Mouse (Mus musculus): ENCODE data around the gene Prkch. TPM values are rescaled to one million over a fixed set of nuclear protein-coding genes. Genes with fewer than 3 reads are reported as not detected.

The Prkch gene
- polyA plus RNA-seq, 1 experiment from 2014 or later: 14.3 TPM

GRCm38 (mm10) chr12:73727046-73727445 is 142.4 kb downstream of the Prkch start:
- Histone ChIP-seq H3K9me3 (peaks cover 7% of the 10 kb centered on the region; the same call in 1 of the 2 replicates), H3K4me1 (peaks cover 9% of the 10 kb centered on the region), H3K27me3 (replicated peaks) (peaks cover 68% of the 10 kb centered on the region), H3K27ac (no peak overlapping the region), H3K9ac (no peak overlapping the region), H3K36me3 (no peaks in the 10 kb centered on the region), H3K4me3 (no peak overlapping the region), H3K4me2 (replicated peaks) (no peak overlapping the region)
- ATAC-seq (ENCODE audit: low FRiP score, low read depth): no peak
- 89% methylated on average over 1 of the region's 1 CpGs for WGBS

DNA sequence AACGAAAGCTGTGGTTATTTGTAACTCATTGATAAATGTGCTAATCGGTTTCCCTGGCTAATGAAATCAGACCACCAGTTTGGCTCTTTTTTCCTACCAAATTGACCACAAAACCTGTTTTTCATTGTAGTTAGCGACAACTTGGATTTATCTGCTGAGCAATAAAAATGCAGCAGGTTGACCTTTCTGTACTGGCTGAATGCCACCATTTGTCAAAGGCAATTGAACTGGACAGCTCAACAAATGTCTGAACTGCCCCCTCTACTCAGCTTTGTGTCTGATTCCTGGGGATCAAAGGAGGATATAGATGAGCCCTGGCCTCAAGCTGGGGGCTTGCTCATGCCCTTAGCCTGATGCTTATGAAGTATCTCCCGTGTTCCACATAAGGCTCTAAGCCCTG is 146.0 kb downstream of the Prkch start:
- H3K4me3 ChIP-seq: no peak overlapping the region
- H3K36me3 ChIP-seq: no peaks in the 10 kb centered on the region
- 7% methylated on average over 4 of the region's 4 CpGs for WGBS
- peaks cover 9% of the 10 kb centered on the region for H3K4me1 ChIP-seq
- no peaks in the 10 kb centered on the region for H3K9me3 ChIP-seq
- no peak overlapping the region for H3K27ac ChIP-seq
- H3K27me3 ChIP-seq (replicated peaks): peaks cover 78% of the 10 kb centered on the region
- no peak overlapping the region for H3K9ac ChIP-seq
- 0 out of 2 replicates have a peak, but pooled peaks have one; percentile 33 for ATAC-seq (ENCODE audit: low FRiP score, low read depth)
- H3K4me2 ChIP-seq (replicated peaks): no peak overlapping the region

GRCm38 (mm10) chr12:73731093-73731492 is 146.5 kb downstream of the Prkch start:
- Histone ChIP-seq H3K27me3 (replicated peaks) (peaks cover 78% of the 10 kb centered on the region), H3K36me3 (no peaks in the 10 kb centered on the region), H3K4me2 (replicated peaks) (no peak overlapping the region), H3K4me1 (peaks cover 9% of the 10 kb centered on the region), H3K9ac (no peak overlapping the region), H3K27ac (no peak overlapping the region), H3K4me3 (no peak overlapping the region), H3K9me3 (no peaks in the 10 kb centered on the region)
- 59% methylated on average over 5 of the region's 5 CpGs for WGBS
- ATAC-seq (ENCODE audit: low FRiP score, low read depth): peak; percentile 58; the same call in 1 of the 2 replicates

GRCm38 (mm10) chr12:73731848-73732540 is 147.4 kb downstream of the Prkch start:
- no peak for ATAC-seq (ENCODE audit: low FRiP score, low read depth)
- no peak overlapping the region for H3K27ac ChIP-seq
- 70% methylated on average over 17 of the region's 17 CpGs for WGBS
- H3K4me2 ChIP-seq (replicated peaks): no peak overlapping the region
- no peak overlapping the region for H3K4me3 ChIP-seq
- no peaks in the 10 kb centered on the region for H3K9me3 ChIP-seq
- H3K4me1 ChIP-seq: peaks cover 9% of the 10 kb centered on the region
- no peak overlapping the region for H3K9ac ChIP-seq
- no peaks in the 10 kb centered on the region for H3K36me3 ChIP-seq
- peaks cover 77% of the 10 kb centered on the region for H3K27me3 ChIP-seq (replicated peaks)

- H3K4me2 ChIP-seq (replicated peaks): no peak overlapping the region
- WGBS: 64% methylated on average over 7 of the region's 7 CpGs
- H3K4me3 ChIP-seq: no peak overlapping the region
- no peaks in the 10 kb centered on the region for H3K9me3 ChIP-seq
- peaks cover 77% of the 10 kb centered on the region for H3K27me3 ChIP-seq (replicated peaks)
- no peak overlapping the region for H3K27ac ChIP-seq
- ATAC-seq (ENCODE audit: low FRiP score, low read depth): no peak
- H3K4me1 ChIP-seq: peaks cover 9% of the 10 kb centered on the region
- no peaks in the 10 kb centered on the region for H3K36me3 ChIP-seq
- no peak overlapping the region for H3K9ac ChIP-seq
Observed at GRCm38 (mm10) chr12:73732862-73733261, 148.3 kb downstream of the Prkch start.

- Histone ChIP-seq H3K36me3 (no peaks in the 10 kb centered on the region), H3K4me3 (no peak overlapping the region), H3K4me2 (replicated peaks) (no peak overlapping the region), H3K4me1 (no peaks in the 10 kb centered on the region), H3K9ac (no peak overlapping the region), H3K27ac (no peak overlapping the region), H3K27me3 (replicated peaks) (peaks cover 71% of the 10 kb centered on the region), H3K9me3 (no peaks in the 10 kb centered on the region)
- ATAC-seq (ENCODE audit: low FRiP score, low read depth): no peak
- 82% methylated on average over 3 of the region's 3 CpGs for WGBS
Observed at GRCm38 (mm10) chr12:73736931-73737330, 152.3 kb downstream of the Prkch start.

DNA sequence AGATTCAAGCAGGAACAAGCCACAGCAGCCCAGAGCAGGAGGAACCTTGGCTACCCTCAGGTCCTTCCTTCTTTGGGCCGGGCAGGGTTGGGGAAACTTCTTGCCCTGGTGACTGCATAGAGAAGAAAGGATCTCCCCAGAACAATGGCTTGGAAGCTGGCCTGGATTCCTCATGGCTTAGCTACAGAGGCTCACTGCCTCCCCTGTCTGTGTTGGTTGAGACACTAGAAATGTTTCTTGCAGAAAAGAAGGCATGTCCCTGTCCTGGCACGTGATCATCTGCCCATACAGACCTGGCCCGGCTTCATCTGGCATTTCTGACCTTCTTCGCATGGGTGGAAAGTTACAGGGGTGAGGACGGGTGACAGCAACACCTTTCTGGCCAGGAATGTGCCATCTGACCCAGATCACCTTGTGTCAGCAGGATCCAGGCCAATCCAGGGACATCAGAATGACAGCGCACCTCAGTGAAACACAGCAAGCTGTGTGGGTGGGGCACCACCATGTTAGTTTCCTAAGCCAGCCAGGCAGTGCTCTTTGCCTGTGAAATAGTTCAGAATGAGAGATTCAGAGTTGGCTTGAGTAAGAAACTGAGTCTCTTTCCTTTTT is 155.1 kb downstream of the Prkch start:
- Histone ChIP-seq H3K27ac (no peak overlapping the region), H3K4me1 (no peaks in the 10 kb centered on the region), H3K27me3 (replicated peaks) (peaks cover 55% of the 10 kb centered on the region), H3K9me3 (no peaks in the 10 kb centered on the region), H3K9ac (no peak overlapping the region), H3K4me2 (replicated peaks) (no peak overlapping the region), H3K36me3 (no peaks in the 10 kb centered on the region), H3K4me3 (no peak overlapping the region)
- ATAC-seq (ENCODE audit: low FRiP score, low read depth): no peak
- WGBS: 87% methylated on average over 6 of the region's 6 CpGs

DNA sequence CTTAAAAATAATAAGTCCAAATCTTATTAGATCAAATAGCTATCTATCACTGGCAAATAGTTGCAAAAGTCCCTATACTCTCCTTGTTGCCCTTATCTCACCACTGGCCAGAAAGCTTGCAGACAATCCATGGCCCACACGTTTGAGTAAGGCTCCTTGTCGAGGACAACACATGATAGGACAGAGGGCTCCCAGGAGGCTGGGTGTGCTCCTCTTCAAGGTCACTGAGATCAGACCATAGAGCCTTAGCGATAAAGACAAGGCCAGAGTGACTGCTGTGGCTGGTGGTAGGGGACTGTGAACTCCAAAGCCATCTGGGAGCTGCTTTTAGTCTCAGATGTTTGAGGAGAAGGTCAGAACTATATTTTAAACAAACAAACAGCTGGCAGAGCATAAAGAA is 158.0 kb downstream of the Prkch start:
- ATAC-seq (ENCODE audit: low FRiP score, low read depth): no peak
- no peaks in the 10 kb centered on the region for H3K9me3 ChIP-seq
- H3K27ac ChIP-seq: no peak overlapping the region
- H3K9ac ChIP-seq: no peak overlapping the region
- no peaks in the 10 kb centered on the region for H3K4me1 ChIP-seq
- H3K27me3 ChIP-seq (replicated peaks): peaks cover 30% of the 10 kb centered on the region
- no peak overlapping the region for H3K4me2 ChIP-seq (replicated peaks)
- 69% methylated on average over 3 of the region's 3 CpGs for WGBS
- no peaks in the 10 kb centered on the region for H3K36me3 ChIP-seq
- H3K4me3 ChIP-seq: no peak overlapping the region

DNA sequence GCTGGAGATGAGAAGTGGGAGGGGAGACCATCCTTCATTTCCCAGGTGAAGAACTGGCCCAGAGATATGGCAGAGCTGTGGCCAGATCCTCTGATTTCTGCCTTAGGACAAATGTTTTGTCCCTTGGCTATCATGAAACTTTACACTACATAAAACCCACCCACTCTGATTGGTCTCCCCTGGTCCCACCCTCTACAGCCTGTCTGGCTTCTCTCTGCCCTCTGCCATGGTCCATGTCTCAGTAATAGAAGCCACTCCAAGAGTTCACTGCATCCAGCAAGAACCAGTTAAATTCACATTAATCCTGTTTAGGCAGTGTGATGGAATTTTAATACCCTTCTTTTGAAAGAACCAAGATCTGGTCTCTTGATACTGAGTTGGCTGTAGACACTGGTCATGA is 158.5 kb downstream of the Prkch start:
- no peak overlapping the region for H3K4me3 ChIP-seq
- peaks cover 25% of the 10 kb centered on the region for H3K27me3 ChIP-seq (replicated peaks)
- H3K36me3 ChIP-seq: no peaks in the 10 kb centered on the region
- H3K9ac ChIP-seq: no peak overlapping the region
- no peaks in the 10 kb centered on the region for H3K4me1 ChIP-seq
- H3K9me3 ChIP-seq: no peaks in the 10 kb centered on the region
- H3K27ac ChIP-seq: no peak overlapping the region
- H3K4me2 ChIP-seq (replicated peaks): no peak overlapping the region
- no peak for ATAC-seq (ENCODE audit: low FRiP score, low read depth)

DNA sequence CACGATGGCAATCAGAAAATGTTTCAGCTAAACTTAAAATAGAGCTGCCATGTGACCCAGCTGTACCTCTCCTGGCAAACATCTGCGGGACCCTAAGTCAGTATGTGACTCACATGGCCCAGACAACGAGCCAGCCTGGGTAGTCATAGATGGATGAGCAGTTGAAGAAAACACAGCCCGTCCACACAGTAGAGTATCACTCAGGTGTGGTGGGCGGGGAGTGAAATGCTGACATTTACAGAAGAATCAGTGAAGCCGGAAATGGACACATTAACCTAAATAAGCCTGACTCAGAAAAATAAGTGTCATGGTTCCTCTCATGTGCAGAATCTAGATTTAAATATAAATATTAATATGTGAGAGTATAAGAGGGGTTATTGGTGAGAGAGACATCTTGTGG is 161.5 kb downstream of the Prkch start:
- H3K27me3 ChIP-seq (replicated peaks): peaks cover 11% of the 10 kb centered on the region; the same call in 1 of the 2 replicates
- no peaks in the 10 kb centered on the region for H3K36me3 ChIP-seq
- H3K4me1 ChIP-seq: no peaks in the 10 kb centered on the region
- no peaks in the 10 kb centered on the region for H3K9me3 ChIP-seq
- H3K9ac ChIP-seq: no peak overlapping the region
- ATAC-seq (ENCODE audit: low FRiP score, low read depth): no peak
- no peak overlapping the region for H3K4me3 ChIP-seq
- no peak overlapping the region for H3K4me2 ChIP-seq (replicated peaks)
- 94% methylated on average over 6 of the region's 6 CpGs for WGBS
- no peak overlapping the region for H3K27ac ChIP-seq

GRCm38 (mm10) chr12:73748373-73748772 is 163.8 kb downstream of the Prkch start:
- Histone ChIP-seq H3K4me1 (no peaks in the 10 kb centered on the region), H3K27ac (no peak overlapping the region), H3K4me2 (replicated peaks) (no peak overlapping the region), H3K36me3 (no peaks in the 10 kb centered on the region), H3K9ac (no peak overlapping the region), H3K4me3 (no peak overlapping the region), H3K9me3 (no peaks in the 10 kb centered on the region), H3K27me3 (replicated peaks) (peaks cover 2% of the 10 kb centered on the region; the same call in 1 of the 2 replicates)
- ATAC-seq (ENCODE audit: low FRiP score, low read depth): no peak
- 93% methylated on average over 3 of the region's 3 CpGs for WGBS

GRCm38 (mm10) chr12:73754476-73755150 is 170.0 kb downstream of the Prkch start:
- Histone ChIP-seq H3K9ac (no peak overlapping the region), H3K27ac (no peak overlapping the region)

More at GRCm38 (mm10) chr12:73754476-73755150, 170.0 kb downstream of the Prkch start:
- Histone ChIP-seq H3K36me3 (no peaks in the 10 kb centered on the region), H3K4me3 (no peak overlapping the region), H3K27me3 (replicated peaks) (no peaks in the 10 kb centered on the region), H3K9me3 (no peaks in the 10 kb centered on the region), H3K4me2 (replicated peaks) (no peak overlapping the region), H3K4me1 (peaks cover 7% of the 10 kb centered on the region)
- ATAC-seq (ENCODE audit: low FRiP score, low read depth): no peak; the same call in 1 of the 2 replicates
- WGBS: 73% methylated on average over 9 of the region's 9 CpGs
